Mouse (Mus musculus): ENCODE measurements around the gene Cd52. TPM values are rescaled to one million over a fixed set of nuclear protein-coding genes. Genes with fewer than 3 reads are reported as not detected.
A peak's percentile ranks its signal among the peaks of the same experiment; 100 is the strongest.

Cd52 gene
- polyA plus RNA-seq, 1 experiment from 2014 or later: 114 TPM

- DNase-seq: peak; percentile 53
- Histone ChIP-seq H3K4me3 (ENCODE audit: low read depth, low read length) (peak overlapping the region; percentile 63), H3K4me1 (ENCODE audit: insufficient read depth) (peaks cover 38% of the 10 kb centered on the region)
These were observed 34.6 kb upstream of the Cd52 start for GRCm38 (mm10) chr4:134129482-134129881.

DNA sequence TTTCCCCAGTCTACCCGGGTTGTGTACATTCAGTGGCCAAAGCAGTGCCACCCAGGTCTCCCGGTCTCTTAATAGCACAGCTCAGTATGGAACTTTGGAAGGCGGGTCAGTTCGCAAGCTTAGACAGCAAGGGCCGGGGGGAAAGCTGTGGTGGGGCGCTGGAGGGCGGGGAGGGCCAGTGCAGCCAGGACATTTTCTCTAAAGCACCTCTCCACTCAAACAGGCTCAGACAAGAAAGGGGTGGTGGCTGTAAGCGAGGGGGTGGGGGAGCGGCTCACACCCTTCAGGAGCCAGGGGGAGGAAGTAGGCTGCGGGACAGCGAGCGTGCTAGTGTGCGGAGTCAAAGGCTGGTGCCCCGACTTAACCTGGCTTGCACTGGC lies 34.1 kb upstream of the Cd52 start:
- peak overlapping the region; percentile 63 for H3K4me3 ChIP-seq (ENCODE audit: low read depth, low read length)
- H3K36me3 ChIP-seq (replicated peaks; ENCODE audit: insufficient read depth, low read length): peaks cover 7% of the 10 kb centered on the region
- peak overlapping the region; percentile 85 for H3K9ac ChIP-seq (replicated peaks)
- peaks cover 43% of the 10 kb centered on the region for H3K4me1 ChIP-seq (ENCODE audit: insufficient read depth)
- 1% methylated on average over 14 of the region's 14 CpGs for WGBS (ENCODE audit: insufficient replicate concordance)
- H3K27ac ChIP-seq (ENCODE audit: low read depth): peak overlapping the region; percentile 83
- TF ChIP-seq EP300 (IDR thresholded peaks at IDR 0.05; ENCODE audit: low read depth): no peak
- TF ChIP-seq CTCF (IDR thresholded peaks at IDR 0.05; ENCODE audit: low read depth): no peak
- peak; percentile 60 for ATAC-seq
- peak; percentile 62 for DNase-seq
- H3K9me3 ChIP-seq (ENCODE audit: low read length): no peaks in the 10 kb centered on the region
- no peaks in the 10 kb centered on the region for H3K27me3 ChIP-seq (ENCODE audit: insufficient read depth, low read length)
- peak overlapping the region; percentile 84 for H3K4me2 ChIP-seq (ENCODE audit: low read depth, low read length)

More at GRCm38 (mm10) chr4:134129482-134129881, 34.6 kb upstream of the Cd52 start:
- TF ChIP-seq EP300 (IDR thresholded peaks at IDR 0.05; ENCODE audit: low read depth): no peak; the same call in 1 of the 2 replicates
- no peak for TF ChIP-seq CTCF (IDR thresholded peaks at IDR 0.05; ENCODE audit: low read depth)
- peak overlapping the region; percentile 85 for H3K9ac ChIP-seq (replicated peaks)
- H3K4me2 ChIP-seq (ENCODE audit: low read depth, low read length): peak overlapping the region; percentile 84
- 31% methylated on average over 6 of the region's 6 CpGs for WGBS (ENCODE audit: insufficient replicate concordance)
- ATAC-seq: no peak
- H3K27me3 ChIP-seq (ENCODE audit: insufficient read depth, low read length): no peaks in the 10 kb centered on the region
- no peaks in the 10 kb centered on the region for H3K9me3 ChIP-seq (ENCODE audit: low read length)
- H3K27ac ChIP-seq (ENCODE audit: low read depth): peak overlapping the region; percentile 83
- peaks cover 7% of the 10 kb centered on the region for H3K36me3 ChIP-seq (replicated peaks; ENCODE audit: insufficient read depth, low read length)

DNA sequence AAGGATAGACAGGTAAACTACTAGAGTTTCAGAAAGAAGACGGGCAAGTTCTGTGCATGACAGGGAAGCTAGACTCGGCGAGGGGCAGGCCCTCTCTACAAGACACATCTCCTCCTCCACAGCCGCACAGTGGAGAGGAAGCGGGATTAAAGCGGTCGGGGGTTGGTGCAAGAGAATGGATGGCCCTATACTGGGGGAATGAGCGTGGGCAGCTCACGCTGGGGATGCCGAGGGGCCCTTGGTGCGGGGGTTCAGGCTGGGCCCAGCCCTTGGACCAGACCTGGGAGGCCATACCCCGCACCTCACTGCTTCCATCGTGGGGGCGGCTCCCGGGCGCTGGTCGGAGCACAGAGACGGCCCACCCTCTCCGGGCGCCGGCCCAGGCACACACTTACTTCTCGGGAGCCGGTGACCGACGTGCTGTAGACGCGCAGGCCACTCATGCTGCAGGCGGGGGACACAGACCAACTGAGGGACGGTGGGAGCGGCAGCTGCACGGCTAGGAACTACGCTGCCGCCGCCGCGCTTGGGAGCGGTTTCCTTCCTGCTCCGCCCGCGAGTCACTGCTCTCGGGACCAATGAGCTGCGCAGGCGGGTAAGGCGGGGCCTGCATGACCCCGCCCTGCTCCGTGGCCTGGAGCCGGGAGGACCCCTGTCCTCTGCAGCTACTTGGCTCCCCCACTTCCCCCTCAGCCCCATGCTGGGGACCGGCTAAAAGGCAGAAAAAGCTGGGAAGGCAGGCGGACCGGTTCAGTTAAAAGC lies 33.5 kb upstream of the Cd52 start, which contains the start of gene Sh3bgrl3:
Gene Sh3bgrl3, minus strand, starts transcription at position 569 of the 762 bp plus-strand sequence.
- Histone ChIP-seq H3K4me2 (ENCODE audit: low read depth, low read length) (peak within 1 kb of the TSS; percentile 84), H3K36me3 (replicated peaks; ENCODE audit: insufficient read depth, low read length) (peaks cover 7% of the 10 kb centered on the region), H3K9ac (replicated peaks) (peak within 1 kb of the TSS; percentile 85), H3K9me3 (ENCODE audit: low read length) (no peaks in the 10 kb centered on the region), H3K4me3 (ENCODE audit: low read depth, low read length) (peak within 1 kb of the TSS; percentile 63), H3K4me1 (ENCODE audit: insufficient read depth) (peaks cover 46% of the 10 kb centered on the region), H3K27me3 (ENCODE audit: insufficient read depth, low read length) (no peaks in the 10 kb centered on the region), H3K27ac (ENCODE audit: low read depth) (peak within 1 kb of the TSS; percentile 83)
- under 1% methylated on average over 50 of the region's 50 CpGs for WGBS (ENCODE audit: insufficient replicate concordance)
- TF ChIP-seq EP300 (IDR thresholded peaks at IDR 0.05; ENCODE audit: low read depth): no peak
- TF ChIP-seq CTCF (IDR thresholded peaks at IDR 0.05; ENCODE audit: low read depth): no peak
- ATAC-seq (peak; percentile 91), DNase-seq (peak; percentile 90)

- Histone ChIP-seq H3K36me3 (replicated peaks; ENCODE audit: insufficient read depth, low read length) (peaks cover 7% of the 10 kb centered on the region), H3K27me3 (ENCODE audit: insufficient read depth, low read length) (no peaks in the 10 kb centered on the region), H3K4me1 (ENCODE audit: insufficient read depth) (peaks cover 46% of the 10 kb centered on the region), H3K4me2 (ENCODE audit: low read depth, low read length) (peak overlapping the region; percentile 84), H3K9me3 (ENCODE audit: low read length) (no peaks in the 10 kb centered on the region), H3K4me3 (ENCODE audit: low read depth, low read length) (peak overlapping the region; percentile 63), H3K27ac (ENCODE audit: low read depth) (no peak overlapping the region), H3K9ac (replicated peaks) (peak overlapping the region; percentile 85)
- no peak for DNase-seq
- no peak for TF ChIP-seq EP300 (IDR thresholded peaks at IDR 0.05; ENCODE audit: low read depth)
- TF ChIP-seq CTCF (IDR thresholded peaks at IDR 0.05; ENCODE audit: low read depth): no peak
- 50% methylated on average over 8 of the region's 8 CpGs for WGBS (ENCODE audit: insufficient replicate concordance)
- ATAC-seq: no peak
These were observed 32.9 kb upstream of the Cd52 start for GRCm38 (mm10) chr4:134127793-134128192.

- WGBS (ENCODE audit: insufficient replicate concordance): 78% methylated on average over 7 of the region's 7 CpGs
- Histone ChIP-seq H3K4me1 (ENCODE audit: insufficient read depth) (peaks cover 46% of the 10 kb centered on the region), H3K36me3 (replicated peaks; ENCODE audit: insufficient read depth, low read length) (peaks cover 7% of the 10 kb centered on the region), H3K4me2 (ENCODE audit: low read depth, low read length) (peak overlapping the region; percentile 84), H3K4me3 (ENCODE audit: low read depth, low read length) (peak overlapping the region; percentile 63; the same call in 1 of the 2 replicates), H3K9me3 (ENCODE audit: low read length) (no peaks in the 10 kb centered on the region), H3K9ac (replicated peaks) (peak overlapping the region; percentile 85; the same call in 1 of the 2 replicates), H3K27me3 (ENCODE audit: insufficient read depth, low read length) (no peaks in the 10 kb centered on the region), H3K27ac (ENCODE audit: low read depth) (no peak overlapping the region)
- ATAC-seq (no peak), DNase-seq (no peak)
- no peak for TF ChIP-seq CTCF (IDR thresholded peaks at IDR 0.05; ENCODE audit: low read depth)
- TF ChIP-seq EP300 (IDR thresholded peaks at IDR 0.05; ENCODE audit: low read depth): no peak
These were observed 32.2 kb upstream of the Cd52 start for GRCm38 (mm10) chr4:134127121-134127455.

DNA sequence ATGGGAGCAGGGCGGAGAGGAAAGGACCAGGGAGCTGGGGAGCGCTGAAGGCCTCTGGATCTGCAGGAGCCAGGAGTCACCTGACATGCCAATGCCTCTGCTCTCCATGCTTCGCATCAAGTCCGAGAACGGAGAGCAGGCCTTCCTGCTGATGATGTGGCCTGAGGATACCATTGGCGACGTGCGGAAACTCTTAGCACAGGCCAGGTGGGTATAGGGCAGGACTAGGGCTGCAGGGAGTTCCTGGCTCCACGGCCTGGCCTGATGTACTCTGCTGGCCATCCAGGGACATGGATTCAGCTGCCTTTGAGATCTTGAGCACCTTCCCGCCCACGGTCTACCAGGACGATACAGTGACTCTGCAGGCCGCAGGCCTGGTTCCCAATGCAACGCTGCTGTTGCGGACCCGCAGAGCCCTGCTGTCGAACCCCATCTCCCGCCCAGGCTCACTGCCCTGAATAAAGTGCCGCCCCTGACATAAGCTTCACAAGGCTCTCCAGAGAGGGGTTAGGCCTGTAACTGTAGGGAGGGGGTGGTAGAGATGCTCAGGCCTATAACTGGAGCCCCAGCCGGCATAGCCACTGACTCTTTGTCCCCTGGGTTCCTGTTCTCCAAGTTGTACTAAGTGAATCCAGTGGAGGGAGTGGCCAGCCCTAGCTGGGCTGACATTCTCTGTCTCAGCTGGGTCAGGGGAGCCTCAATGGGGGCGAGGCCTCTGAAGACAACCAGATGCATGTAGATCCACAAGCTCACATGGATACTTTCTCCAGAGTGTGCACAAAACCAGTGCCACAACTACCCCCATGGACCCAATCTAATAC lies 31.6 kb upstream of the Cd52 start:
- Histone ChIP-seq H3K36me3 (replicated peaks; ENCODE audit: insufficient read depth, low read length) (peaks cover 7% of the 10 kb centered on the region), H3K27ac (ENCODE audit: low read depth) (no peak overlapping the region), H3K9me3 (ENCODE audit: low read length) (no peaks in the 10 kb centered on the region), H3K9ac (replicated peaks) (no peak overlapping the region), H3K4me1 (ENCODE audit: insufficient read depth) (peaks cover 46% of the 10 kb centered on the region), H3K4me2 (ENCODE audit: low read depth, low read length) (peak overlapping the region; percentile 84; the same call in 1 of the 2 replicates), H3K4me3 (ENCODE audit: low read depth, low read length) (no peak overlapping the region), H3K27me3 (ENCODE audit: insufficient read depth, low read length) (no peaks in the 10 kb centered on the region)
- DNase-seq: peak; percentile 15
- WGBS (ENCODE audit: insufficient replicate concordance): 87% methylated on average over 21 of the region's 21 CpGs
- ATAC-seq: no peak
- TF ChIP-seq EP300 (IDR thresholded peaks at IDR 0.05; ENCODE audit: low read depth): no peak
- TF ChIP-seq CTCF (IDR thresholded peaks at IDR 0.05; ENCODE audit: low read depth): no peak

All from liver, postnatal 0 days (tissue).